Mouse (Mus musculus) bone marrow macrophage, adult 2 months (primary cell): ENCODE data around the gene Gabrp.

Experiments used
- CTCF ChIP-seq: IDR thresholded peaks from 2 replicates; pipeline ENCODE4 v1.5.1; 2012; ENCODE audit warnings: low read depth, mild to moderate bottlenecking, low read length, moderate library complexity
- POLR2A ChIP-seq: IDR thresholded peaks from 2 replicates; pipeline ENCODE4 v1.6.1; 2012; ENCODE audit warnings: mild to moderate bottlenecking, low read depth, low read length, borderline replicate concordance

DNA sequence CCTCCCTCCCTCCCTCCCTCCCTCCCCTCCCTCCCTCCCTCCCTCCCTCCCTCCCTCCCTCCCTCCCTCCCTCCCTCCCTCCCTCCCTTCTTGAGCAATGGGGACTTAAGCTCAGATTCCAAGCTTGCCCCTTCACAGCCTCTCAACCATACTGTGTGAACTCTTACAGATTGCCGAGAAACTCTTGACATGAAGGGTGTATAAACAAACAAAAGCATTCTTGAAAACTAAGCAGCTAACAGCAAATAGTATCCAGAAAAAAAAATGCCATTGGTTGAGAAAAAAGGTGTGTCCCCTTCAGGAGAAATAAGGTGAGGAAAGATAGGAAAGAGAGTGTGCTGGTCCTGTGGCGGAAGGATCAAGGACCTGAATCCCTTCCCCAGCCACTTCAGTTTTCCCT, 24.4 kb upstream of the Gabrp start:
- no peak for TF ChIP-seq POLR2A
- no peak for TF ChIP-seq CTCF
